ENCODE assay signal across 9 mouse cellular contexts in genomic region chr7:97427778-97428420, GRCm38 (mm10). TPM values are rescaled to one million over a fixed set of nuclear protein-coding genes. Genes with fewer than 3 reads are reported as not detected.
DNase-seq lines count a peak whose midpoint lies in the region; TF ChIP-seq lines count a peak whose summit lies in the region.
"Had no signal": no experiment of that assay in that cellular context is flagged by ENCODE, and none has a peak within 500 bp of the region (broad histone marks: within the 10 kb centered on the region; RNA-seq: fewer than 3 reads in every experiment).

No protein-coding gene starts in this region.

- peaks cover 4% of the 10 kb centered on the region; the same call in 1 of the 2 replicates for H3K4me1 ChIP-seq in kidney, adult 2 months (ENCODE audit: control insufficient read depth, insufficient read depth, low read length)
- H3K4me1 ChIP-seq in embryonic facial prominence, embryonic 10.5 days: peaks cover 19% of the 10 kb centered on the region

- peak; percentile 33; the same call in 1 of the 2 replicates for TF ChIP-seq CTCF in kidney, adult 2 months (conservative IDR thresholded peaks at IDR 0.05; ENCODE audit: insufficient read depth, insufficient read length, low read depth, low read length)

- no peak for TF ChIP-seq POLR2A in kidney, adult 2 months (IDR thresholded peaks at IDR 0.05; ENCODE audit: low read depth, low read length)

- H3K27ac ChIP-seq in kidney, adult 2 months (ENCODE audit: insufficient read depth, low read depth, low read length): no peak overlapping the region
- no peak overlapping the region for H3K27ac ChIP-seq in embryonic facial prominence, embryonic 10.5 days (replicated peaks)
- H3K27ac ChIP-seq: lung, embryonic 15.5 days had no signal

- H3K9me3 ChIP-seq in embryonic facial prominence, embryonic 10.5 days: no peaks in the 10 kb centered on the region
- H3K9me3 ChIP-seq: lung, embryonic 15.5 days had no signal

- H3K4me3 ChIP-seq in kidney, adult 2 months (ENCODE audit: insufficient read depth, low read depth, low read length): no peak overlapping the region
- no peak overlapping the region for H3K4me3 ChIP-seq in embryonic facial prominence, embryonic 10.5 days
- H3K4me3 ChIP-seq: lung, embryonic 15.5 days had no signal

- peak; percentile 55 for DNase-seq in kidney, adult 2 months
- DNase-seq in kidney, adult 9 months: no peak
- peak; percentile 38 for DNase-seq in Muller cell, postnatal 12 days (ENCODE audit: inconsistent ontology term)
- DNase-seq in adipocyte (ENCODE audit: low spot score): peak; percentile 64
- DNase-seq in cerebellum, postnatal 25 days: peak; percentile 73 to 82
- DNase-seq in embryonic facial prominence, embryonic 10.5 days (ENCODE audit: low spot score): no peak
- no peak for DNase-seq in right cerebral cortex, postnatal 14 days
- DNase-seq: embryo, embryonic 11 days had no signal

- WGBS in kidney, adult 2 months: 58% methylated on average over 5 of the region's 5 CpGs
- WGBS in embryonic facial prominence, embryonic 10.5 days: 81% methylated on average over 5 of the region's 5 CpGs

- H3K36me3 ChIP-seq in kidney, adult 2 months (ENCODE audit: control insufficient read depth, insufficient read depth, low read length): no peaks in the 10 kb centered on the region
- H3K36me3 ChIP-seq in embryonic facial prominence, embryonic 10.5 days (replicated peaks): no peaks in the 10 kb centered on the region
- H3K36me3 ChIP-seq: lung, embryonic 15.5 days had no signal

- no peaks in the 10 kb centered on the region for H3K27me3 ChIP-seq in kidney, adult 2 months (replicated peaks; ENCODE audit: control insufficient read depth, insufficient read depth, low read length)
- no peaks in the 10 kb centered on the region for H3K27me3 ChIP-seq in embryonic facial prominence, embryonic 10.5 days (replicated peaks; ENCODE audit: low read depth, poor library complexity, severe bottlenecking)
- H3K27me3 ChIP-seq: lung, embryonic 15.5 days had no signal

RNA-seq across cellular contexts. Expression of gene Thrsp, which starts 10.4 kb away (rescaled TPM):
- polyA plus RNA-seq in kidney, adult 2 months (2012; rRNA removed): 225 and 246 TPM in 2 replicates
- polyA plus RNA-seq in embryonic facial prominence, embryonic 10.5 days (2016; fragmentation: Nextera tagmentation; extraction: Ambion mirVana): 0.26 and 0.45 TPM in 2 replicates

RNA-seq across cellular contexts. Expression of gene Kctd14, which starts 23.2 kb away (rescaled TPM):
- 1.1 and 1.5 TPM in 2 replicates for polyA plus RNA-seq in kidney, adult 2 months (2012; rRNA removed)
- polyA plus RNA-seq in embryonic facial prominence, embryonic 10.5 days (2016; fragmentation: Nextera tagmentation; extraction: Ambion mirVana): 0.45 and 0.95 TPM in 2 replicates

RNA-seq across cellular contexts. Expression of gene Ndufc2, which starts 28.1 kb away (rescaled TPM):
- polyA plus RNA-seq in kidney, adult 2 months (2012; rRNA removed): 300 and 389 TPM in 2 replicates
- polyA plus RNA-seq in embryonic facial prominence, embryonic 10.5 days (2016; fragmentation: Nextera tagmentation; extraction: Ambion mirVana): 304 and 310 TPM in 2 replicates

RNA-seq across cellular contexts. Expression of gene Ints4, which starts 52.9 kb away (rescaled TPM):
- polyA plus RNA-seq in kidney, adult 2 months (2012; rRNA removed): 71.8 and 76.4 TPM in 2 replicates
- 67.9 and 68.3 TPM in 2 replicates for polyA plus RNA-seq in embryonic facial prominence, embryonic 10.5 days (2016; fragmentation: Nextera tagmentation; extraction: Ambion mirVana)

RNA-seq across cellular contexts. Expression of gene Alg8, which starts 56.5 kb away (rescaled TPM):
- polyA plus RNA-seq in kidney, adult 2 months (2012; rRNA removed): 9.9 and 10.4 TPM in 2 replicates
- 55.2 and 58.8 TPM in 2 replicates for polyA plus RNA-seq in embryonic facial prominence, embryonic 10.5 days (2016; fragmentation: Nextera tagmentation; extraction: Ambion mirVana)

Comparison
In these comparisons a context has a peak if more than half of its experiments do, and no peak if none do; other contexts are left out.
1. DNase-seq: peak in kidney, adult 2 months (single experiment), Muller cell, postnatal 12 days (single experiment), adipocyte (single experiment) and cerebellum, postnatal 25 days (2 of 2); none in kidney, adult 9 months (single experiment), embryonic facial prominence, embryonic 10.5 days (single experiment) and right cerebral cortex, postnatal 14 days (single experiment).
2. RNA of gene Thrsp, which starts 10.4 kb away (polyA plus RNA-seq): 225 to 246 TPM in kidney, adult 2 months; 0.26 to 0.45 TPM in embryonic facial prominence, embryonic 10.5 days; every median in the first group is over 100 times any median in the second.